Mouse (Mus musculus) CD4-positive, CD25-positive, alpha-beta regulatory T cell, adult 2 months (primary cell): ENCODE data around the gene Mmp17.

Source experiments
- DNase-seq: peaks from one replicate; pipeline ENCODE4 v3.0.0-alpha.2; 2012; ENCODE audit warnings: low read depth, low spot score

Mmp17 gene

DNA sequence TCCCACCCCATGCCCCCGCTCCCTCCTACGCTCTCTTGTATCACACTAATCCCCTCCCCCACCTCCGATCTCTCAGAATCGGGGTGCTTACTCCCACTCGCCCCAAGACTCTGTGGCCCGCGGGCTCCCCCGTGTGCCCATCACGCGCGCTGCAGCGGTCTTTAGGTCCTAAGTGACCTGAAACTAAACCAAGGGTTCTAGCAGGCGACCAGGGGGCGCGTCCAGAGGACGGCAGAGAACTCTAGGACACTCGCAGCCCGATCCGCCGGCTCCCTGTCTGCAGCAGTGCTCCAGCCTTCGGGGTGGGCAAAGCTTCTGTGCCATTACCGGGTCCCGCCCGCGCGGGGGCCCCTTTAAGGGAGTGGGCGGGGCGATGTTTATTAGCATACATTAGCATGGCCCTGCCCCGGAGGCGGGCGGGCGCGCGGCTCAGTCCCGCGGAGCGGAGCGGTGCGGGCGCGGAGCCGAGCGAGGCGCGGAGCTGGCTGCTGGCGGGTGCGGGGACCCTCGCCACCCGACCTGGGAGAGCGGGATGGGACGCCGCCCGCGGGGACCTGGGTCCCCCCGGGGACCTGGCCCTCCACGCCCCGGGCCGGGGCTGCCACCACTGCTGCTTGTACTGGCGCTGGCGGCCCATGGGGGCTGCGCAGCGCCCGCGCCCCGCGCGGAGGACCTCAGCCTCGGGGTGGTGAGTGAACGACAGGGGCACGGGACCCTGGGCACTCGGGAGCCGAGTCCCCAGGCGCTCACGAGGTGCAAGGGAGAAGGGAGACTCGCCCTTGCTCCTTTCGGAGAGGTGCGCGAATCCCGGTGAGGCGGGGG lies at the start of gene Mmp17:
Gene Mmp17, plus strand, starts transcription at position 409 of the 822 bp plus-strand sequence.
- peak; percentile 89 for DNase-seq

DNA sequence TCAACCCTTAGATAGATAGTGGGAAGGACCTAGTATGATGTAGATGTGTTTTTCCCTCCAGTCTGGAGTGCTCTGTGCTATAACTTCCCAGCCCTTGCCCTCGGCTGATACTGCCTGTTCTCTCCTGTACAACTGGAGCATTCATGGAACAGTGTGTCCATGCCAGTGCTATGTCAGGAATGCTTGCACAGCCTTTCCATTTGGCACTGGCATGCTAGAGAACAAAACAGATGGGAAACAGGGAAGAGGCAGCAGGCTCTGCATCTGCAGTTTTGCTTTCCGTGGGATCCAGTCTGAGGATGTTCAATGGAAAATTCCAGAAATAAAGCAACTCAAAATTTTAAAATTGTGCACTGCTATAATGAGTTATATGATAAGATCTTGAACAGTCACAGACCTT lies 49.5 kb upstream of the Mmp17 start:
- DNase-seq, result no peak

DNA sequence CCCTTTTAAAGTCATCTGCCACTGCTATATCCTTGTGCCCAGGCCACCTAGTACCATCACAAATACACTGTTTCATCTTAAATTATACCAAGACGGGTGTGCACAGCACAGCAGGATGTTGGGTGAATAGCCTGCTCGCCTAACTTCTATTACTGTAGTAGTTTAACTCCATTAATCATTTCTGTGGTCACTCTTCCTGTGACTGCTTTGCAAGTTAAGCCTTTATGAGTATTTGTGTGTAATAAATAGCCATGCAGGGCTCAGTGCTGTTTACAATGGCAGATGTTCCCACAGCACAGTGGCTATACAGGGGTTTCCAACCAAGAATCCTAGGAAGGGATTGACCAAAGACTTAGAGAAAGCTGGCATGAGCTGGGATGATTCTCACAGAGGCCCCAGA lies 48.9 kb upstream of the Mmp17 start:
- no peak for DNase-seq

DNA sequence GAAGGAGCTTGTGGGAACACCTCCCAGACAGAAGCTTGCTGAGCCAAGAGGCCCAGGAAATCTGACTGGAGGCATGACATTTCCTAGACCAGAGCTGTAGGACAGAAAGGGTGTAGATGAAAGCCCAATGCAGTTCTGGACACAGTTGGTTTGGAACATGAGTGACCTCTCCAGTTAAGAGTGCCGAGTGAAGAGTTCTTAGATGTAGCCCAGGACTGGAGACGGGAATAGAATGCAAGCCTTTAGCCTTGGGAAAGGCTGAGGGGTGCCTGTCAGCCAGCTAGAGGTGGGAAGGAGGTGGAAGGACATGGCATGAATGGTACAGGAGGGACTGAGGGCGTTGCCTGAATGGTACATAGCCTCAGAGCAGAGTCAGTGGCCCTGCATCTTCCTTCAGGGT lies 48.5 kb upstream of the Mmp17 start:
- no peak for DNase-seq

DNA sequence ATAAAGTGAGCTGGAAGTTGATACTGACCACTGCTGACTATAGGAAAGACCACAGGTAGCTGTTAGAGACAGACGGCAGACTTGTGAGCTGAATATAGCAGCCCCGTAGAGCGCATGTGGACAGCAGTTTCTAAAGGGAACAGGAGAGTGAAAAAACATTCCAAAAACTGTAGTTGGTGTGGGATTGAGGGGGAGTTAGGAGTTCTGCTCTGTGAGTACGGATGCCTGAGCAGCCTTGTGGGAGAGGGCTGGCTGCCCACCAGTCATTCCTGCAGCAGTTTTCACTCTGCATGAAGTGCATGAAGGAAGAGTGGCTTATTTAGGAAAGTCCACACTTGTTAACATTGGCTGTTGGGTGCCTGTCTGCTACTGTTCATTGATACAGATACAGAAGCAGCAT lies 45.1 kb upstream of the Mmp17 start:
- DNase-seq, result no peak

GRCm38 (mm10) chr5:129542236-129542635 lies 41.7 kb upstream of the Mmp17 start:
- no peak for DNase-seq

- no peak for DNase-seq
Observed at GRCm38 (mm10) chr5:129545787-129546186, 38.2 kb upstream of the Mmp17 start.

DNA sequence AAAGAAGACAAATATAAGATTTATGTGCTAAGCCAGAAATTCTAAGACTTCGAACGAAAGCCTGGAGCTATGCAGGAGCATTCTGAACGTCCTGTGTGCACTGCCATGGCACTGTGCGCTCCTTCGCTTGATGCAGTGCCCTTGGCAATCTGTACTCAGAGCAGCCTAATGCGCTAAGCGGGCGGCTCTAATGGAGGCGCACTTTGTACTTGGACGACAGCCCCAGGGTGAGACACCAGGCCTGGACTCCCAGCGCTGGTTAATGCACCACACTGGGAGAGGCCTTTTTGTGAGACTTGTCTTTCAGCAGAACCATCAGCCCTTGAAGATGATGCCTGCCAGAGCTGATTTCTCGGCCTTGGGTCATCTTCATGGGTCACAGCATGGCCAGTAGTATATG lies 34.3 kb upstream of the Mmp17 start:
- no peak for DNase-seq

- no peak for DNase-seq
Observed at GRCm38 (mm10) chr5:129550790-129551189, 33.2 kb upstream of the Mmp17 start.

DNA sequence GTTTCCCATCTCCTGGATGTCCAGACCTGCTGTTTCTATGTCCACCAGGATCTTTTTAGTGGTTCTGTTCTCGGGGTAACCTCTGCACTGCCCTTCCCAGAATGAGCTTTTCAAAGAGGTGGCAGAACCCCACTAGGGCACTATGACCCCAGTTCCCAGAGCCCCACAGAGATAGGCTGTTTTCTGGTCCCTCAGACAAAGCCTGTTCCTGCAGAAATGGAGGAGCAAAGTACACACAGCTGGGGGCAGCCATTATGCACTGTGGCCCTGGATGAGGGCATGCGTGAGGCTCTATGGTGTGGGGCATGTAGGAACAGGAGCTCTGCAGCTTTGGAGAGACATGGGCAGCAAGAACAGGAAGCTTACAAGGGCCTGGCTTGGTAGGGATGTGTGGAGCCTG lies 32.0 kb upstream of the Mmp17 start:
- DNase-seq, result no peak

DNA sequence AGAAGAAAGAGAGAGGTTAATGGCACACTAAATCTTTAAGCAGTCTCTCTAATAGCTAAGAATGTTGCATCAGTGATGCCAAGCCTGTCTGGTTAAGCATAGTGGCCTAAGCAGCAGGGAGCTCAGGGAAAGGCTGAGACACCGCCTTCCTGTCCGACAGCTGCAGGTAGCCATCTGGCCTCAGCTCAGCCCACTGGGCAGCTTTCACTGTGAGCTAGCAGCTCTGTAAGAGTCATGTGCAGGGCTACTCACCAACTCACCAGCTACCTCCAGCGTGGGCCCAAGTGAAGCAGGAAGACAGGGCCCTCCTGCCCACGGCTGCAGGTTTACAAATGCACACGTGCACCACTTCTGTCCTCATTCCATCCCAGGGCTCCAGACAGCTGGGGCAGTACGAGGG lies 30.3 kb upstream of the Mmp17 start:
- no peak for DNase-seq

- DNase-seq, result no peak
Observed at GRCm38 (mm10) chr5:129558591-129558990, 25.4 kb upstream of the Mmp17 start.

- no peak for DNase-seq
Observed at GRCm38 (mm10) chr5:129559283-129559682, 24.7 kb upstream of the Mmp17 start.

DNA sequence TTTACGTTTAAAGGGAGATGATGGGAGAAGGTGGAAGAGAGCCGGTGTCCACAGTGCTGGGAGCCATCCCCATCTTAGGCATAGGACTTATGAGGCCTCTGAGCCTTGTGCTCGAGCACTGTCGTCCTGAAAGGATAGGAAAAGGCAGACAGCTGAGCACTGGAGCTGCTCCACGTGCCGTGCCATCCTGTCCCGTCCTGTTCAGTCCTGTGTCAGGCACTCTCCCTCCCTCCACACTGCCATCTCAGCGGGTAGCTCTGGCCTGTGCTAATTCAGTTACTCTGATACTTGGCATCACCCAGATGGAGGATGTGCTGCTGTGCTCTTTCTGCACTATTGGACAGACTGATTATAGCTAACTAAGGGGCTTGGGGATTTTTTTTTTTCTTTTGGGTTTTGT lies 21.6 kb upstream of the Mmp17 start:
- DNase-seq, result no peak

- no peak for DNase-seq
Observed at GRCm38 (mm10) chr5:129568596-129568995, 15.4 kb upstream of the Mmp17 start.

GRCm38 (mm10) chr5:129578201-129578600 lies 5.8 kb upstream of the Mmp17 start:
- DNase-seq, result no peak

DNA sequence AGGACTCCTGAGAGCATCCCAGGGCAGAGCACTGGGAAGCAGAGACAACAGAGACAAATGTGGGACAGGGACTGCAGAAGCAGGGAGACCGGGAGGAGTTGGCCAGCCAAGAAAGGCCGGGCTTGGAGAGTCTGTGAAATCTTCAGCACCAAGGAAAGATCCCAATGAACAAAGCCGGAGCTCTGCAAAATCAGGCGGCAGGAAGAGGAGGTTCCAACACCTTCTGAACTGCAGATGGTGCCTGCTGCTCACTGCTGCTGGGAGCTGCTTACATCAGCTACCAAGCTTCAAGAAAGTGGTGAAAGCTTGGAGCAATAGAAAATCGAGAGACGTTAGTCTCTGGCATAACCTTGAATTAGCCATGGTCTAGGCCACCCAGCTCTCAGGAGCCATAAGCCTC lies 3.9 kb upstream of the Mmp17 start:
- DNase-seq, result no peak

- DNase-seq, result no peak
Observed at GRCm38 (mm10) chr5:129580572-129580971, 3.4 kb upstream of the Mmp17 start.

DNA sequence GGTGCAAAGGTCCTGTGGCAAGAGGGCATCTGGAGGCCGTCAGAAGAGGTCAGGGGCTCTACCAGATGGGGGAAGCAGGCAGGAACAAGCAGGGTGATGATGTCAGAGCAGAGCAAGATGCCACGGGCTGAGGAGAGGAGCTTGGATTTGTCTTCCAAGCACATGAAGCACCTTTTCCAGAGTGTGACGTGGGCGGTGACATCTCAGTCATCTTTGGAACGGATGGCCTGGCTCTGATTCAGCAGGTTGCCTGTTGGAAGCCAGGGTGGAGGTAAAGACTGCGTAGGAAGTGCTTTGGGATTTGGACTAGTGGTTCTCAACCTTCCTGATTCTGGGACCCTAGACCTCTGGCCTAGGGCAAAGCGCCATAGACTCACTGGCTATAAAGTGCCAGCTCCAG lies 3.0 kb upstream of the Mmp17 start:
- no peak for DNase-seq

DNA sequence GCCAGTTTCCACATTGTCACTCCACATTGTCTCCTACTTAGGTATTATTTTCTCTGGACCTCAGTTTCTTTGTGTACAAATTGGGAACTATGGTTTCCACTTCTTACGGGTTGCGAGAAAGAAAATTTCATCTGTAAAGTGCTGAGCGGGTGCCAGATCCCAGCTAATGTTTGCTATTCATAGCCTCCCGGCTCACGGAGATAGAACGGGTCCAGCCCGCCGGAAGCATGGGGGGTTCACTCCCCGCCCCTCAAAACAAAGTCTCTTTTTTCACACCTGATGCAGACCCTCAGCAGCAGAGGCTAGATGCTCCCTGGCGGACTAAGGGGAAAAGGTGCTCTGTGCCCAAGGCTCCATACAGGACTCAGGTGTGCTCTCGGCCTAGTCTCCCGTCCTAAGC lies 638 bp upstream of the Mmp17 start:
- no peak for DNase-seq

GRCm38 (mm10) chr5:129584583-129585541 lies 893 bp downstream of the Mmp17 start:
- peak; percentile 41 for DNase-seq

DNA sequence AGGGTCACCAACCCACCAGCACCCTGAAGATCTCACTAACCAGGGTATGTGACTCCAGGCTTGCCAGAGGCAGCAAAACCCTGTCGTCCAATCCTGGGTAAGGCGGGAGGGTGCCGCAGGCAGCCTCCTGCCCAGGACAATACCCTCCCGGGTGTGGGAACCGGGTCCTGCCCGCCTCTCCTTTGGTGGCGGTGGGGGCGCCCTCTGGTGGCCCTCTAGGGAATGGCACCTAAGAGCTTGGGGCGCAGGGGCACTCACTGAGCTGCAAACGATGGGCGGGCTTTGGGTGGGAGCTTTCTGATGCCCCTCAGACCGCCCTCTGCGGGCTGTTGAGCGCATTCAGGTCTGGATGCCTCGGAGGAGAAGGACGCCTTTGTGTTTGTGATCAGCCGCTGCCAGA lies 2.0 kb downstream of the Mmp17 start:
- peak; percentile 90 for DNase-seq

GRCm38 (mm10) chr5:129586471-129586870 lies 2.5 kb downstream of the Mmp17 start:
- no peak for DNase-seq
